Mouse (Mus musculus) heart, postnatal 4 days (tissue): Measurements from ENCODE around the gene Rnf224. TPM values are rescaled to one million over a fixed set of nuclear protein-coding genes. Genes with fewer than 3 reads are reported as not detected.
A peak's percentile ranks its signal among the peaks of the same experiment; 100 is the strongest.

Experiments used
- DNase-seq: peaks from one replicate; pipeline ENCODE4 v3.0.0; 2021
- total RNA-seq, 2 experiments: library from RNA; stranded (reverse); gene quantifications; 2 replicates each; pipeline ENCODE4 v1.2.3; 2021

Gene Rnf224
- total RNA-seq, 2 experiments from 2014 or later = not detected

DNA sequence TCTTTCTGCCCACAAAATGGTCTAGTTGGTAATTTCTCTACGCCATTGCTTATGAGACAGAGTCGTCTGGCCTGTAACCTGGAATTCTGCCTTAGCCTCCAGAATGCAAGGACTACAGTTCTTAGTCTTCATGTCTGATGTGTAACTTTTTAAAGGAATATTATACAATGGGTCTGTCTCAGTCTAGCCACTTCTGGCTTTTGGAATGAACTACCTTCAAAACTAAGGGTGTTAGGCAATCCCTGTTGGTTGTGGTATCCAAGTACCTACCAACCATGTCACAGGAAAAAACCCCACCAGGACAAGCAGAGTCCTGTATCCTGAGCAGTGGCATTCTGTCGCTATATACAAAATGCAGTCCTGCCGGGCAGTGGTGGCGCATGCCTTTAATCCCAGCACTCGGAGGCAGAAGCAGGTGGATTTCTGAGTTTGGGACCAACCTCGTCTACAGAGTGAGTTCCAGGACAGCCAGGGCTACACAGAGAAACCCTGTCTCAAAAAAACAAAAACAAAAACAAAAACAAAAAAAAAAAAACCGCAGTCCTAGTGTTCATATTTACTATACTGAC, 10.7 kb downstream of the Rnf224 start:
- DNase-seq = no peak

DNA sequence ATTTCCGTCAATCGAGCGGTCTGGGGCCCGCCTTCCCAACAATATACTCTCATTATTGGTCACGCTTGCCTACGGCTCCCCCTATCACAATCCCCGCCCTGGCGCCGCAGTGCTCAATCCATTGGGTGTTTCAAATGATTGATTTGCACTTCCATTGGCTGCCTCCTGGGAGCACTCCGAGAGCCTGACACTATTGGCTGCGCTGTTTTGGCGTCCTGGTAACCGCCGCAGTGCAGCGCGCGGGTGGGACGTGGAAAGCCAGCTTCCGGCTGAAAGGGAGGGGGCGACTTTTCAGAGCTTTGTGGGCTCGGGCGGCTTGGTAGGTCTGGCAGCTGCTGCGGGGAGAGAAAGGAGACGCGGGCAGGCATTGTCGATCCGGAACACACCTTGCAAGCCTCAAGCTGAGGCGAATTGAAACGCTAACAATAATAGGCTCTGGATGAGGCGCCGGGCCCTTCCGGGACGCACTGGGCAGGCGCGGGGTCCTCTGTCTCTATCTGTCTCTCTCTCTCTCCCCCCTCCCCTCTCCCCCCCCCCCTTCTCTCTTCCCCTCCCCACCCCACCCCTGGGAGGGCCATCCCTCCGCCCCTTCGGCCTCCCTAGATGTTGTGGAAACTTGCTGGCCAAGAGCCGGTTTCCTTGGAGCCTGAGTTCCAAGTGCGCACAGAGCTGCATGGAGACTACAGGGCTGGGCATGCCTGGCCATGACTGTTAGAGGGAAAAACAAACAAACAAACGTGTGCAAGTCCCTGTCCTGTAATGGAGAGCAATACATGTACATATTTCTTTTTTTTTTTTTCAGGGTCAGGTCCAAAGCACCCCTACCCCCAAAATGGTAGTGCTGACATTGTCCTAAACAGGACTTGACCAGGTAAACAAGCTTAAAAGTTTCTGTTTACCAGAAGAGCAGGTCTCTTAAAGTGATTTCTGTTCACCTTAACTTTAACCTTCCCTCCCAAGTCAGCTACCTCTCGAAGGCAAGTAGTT, 11.5 kb downstream of the Rnf224 start:
- DNase-seq = peak; percentile 98

DNA sequence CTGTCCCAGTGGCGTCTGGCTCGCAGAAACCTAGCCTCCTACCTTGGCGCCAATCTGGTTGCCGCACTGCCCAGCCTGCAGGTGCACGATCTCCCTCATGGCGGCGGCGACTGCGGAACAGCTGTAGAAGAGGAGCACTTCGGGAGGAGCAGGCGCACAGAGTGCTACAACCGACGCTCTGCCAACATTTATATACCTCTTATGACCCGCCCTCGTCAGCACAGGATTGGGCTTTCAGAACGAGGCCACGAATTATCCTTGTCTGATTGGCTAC, 12.2 kb downstream of the Rnf224 start, which contains the start of gene Tubb4b:
TSS of gene Tubb4b (minus strand) at position 211 of the 274 bp plus-strand sequence.
- DNase-seq = no peak

DNA sequence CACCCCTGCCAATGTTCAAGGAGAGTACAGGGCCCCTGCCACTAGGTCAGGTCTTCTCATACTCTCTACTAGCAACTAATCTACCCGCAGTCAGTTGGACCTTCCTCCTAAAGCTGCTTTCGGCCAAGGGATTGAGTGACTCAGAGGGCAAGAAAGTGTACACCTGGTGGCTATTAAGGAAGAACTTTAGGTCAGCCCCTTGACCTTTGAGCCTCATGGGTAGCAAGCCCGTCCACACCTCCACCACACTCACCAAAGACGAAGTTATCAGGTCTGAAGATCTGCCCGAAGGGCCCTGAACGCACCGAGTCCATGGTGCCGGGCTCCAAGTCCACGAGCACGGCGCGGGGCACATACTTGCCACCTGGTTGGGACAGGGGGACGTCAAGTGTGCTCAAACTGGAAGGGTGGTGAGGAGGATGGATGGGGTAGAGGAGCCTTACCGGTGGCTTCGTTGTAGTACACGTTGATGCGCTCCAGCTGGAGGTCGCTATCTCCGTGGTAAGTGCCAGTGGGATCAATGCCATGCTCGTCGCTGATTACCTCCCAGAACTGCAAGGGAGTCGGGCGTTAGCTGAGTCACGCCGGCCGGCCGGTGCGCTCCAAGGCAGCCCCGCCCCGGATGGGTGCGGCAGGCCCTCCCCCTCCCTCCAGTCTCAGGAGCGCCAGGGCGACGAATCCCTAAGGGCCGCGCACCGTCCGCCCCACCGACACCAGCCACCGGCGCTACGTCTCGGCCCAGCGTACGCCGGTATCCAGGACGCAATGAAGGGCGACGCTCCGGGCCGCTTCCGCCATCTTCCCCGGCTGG, 12.7 kb downstream of the Rnf224 start:
- DNase-seq = peak; percentile 88

DNA sequence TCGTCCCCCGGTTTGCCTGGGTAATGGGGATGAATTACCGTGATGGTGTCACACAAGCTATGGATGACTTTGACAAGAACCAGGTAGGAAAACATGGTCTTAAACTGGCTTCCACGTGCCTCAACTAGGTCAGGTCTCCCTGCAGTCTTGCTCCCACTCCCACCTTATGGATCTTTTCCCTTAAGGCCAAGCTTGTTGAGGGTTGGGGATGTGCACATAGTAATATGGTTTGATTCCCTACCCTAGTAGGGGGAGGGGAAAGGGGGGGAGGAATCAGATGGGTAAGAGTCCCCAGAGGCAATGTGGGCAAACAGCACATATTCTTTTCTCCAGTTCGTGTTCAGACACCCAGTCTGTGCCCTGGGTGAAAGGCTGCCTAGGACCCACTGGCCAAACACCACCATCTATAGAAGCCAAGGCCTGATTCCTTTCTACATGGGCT, 15.2 kb downstream of the Rnf224 start:
- no peak for DNase-seq

DNA sequence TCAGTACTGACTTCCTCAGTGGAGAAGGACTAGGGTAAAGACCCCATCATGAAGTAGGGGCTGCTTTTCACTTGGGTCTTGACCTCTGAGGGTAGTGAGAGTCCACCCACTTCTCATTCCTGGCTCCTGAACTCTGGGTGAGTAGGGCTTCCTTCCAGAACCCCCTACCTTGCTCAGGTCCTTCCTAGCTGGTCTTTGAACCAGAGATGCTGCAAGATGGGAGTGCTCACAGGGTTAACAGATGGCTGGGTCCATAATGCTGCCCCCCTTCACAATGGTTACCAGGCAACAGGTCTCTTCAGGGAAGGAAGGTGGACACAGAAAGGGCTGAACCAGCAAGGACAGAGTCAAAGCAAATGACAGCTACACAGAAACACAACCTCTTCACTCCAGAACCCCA, 18.1 kb downstream of the Rnf224 start, which contains the start of gene Fam166a:
TSS of gene Fam166a (plus strand) at position 301 of the 400 bp plus-strand sequence.
- DNase-seq = no peak

DNA sequence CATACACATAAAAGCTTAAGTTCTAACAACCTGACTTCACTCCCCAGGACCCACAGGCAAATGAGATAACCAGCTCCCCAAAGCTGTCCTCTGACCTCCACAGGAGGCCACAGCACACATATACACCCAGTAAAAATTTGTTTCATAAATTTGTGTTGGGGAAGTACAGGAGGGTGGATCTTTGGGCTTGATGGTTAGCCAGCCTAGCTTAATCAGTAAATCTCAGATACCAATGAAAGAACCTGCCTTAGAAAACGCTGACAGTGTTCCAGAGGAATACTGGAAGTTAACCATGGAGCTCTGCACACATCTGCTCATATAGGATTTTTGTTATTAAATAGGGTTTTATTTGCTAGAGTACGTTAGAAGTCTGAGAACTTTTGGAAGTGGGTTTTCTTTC, 18.9 kb downstream of the Rnf224 start:
- DNase-seq = no peak

DNA sequence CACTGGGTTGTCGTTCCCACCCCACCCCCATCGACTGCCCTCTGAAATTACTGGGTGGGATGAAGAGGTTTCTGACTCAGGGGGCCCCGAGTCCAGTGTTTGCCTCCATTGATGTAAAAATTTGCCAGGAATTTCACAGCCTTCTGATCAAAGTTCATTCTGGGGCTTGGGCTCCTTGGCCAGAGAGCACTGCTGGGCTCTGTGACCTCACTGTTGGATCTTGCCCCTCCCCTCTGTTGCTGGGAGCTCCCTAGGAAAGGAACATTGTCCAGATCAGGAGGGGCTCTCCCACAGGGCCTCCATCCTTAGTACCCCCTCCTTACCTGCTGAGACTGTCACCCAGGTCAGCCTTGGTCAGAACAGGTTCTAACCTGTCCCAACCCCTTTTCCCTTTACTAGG, 22.1 kb downstream of the Rnf224 start, which contains the start of gene Stpg3:
TSS of gene Stpg3 (minus strand) at position 194 of the 400 bp plus-strand sequence.
- no peak for DNase-seq

DNA sequence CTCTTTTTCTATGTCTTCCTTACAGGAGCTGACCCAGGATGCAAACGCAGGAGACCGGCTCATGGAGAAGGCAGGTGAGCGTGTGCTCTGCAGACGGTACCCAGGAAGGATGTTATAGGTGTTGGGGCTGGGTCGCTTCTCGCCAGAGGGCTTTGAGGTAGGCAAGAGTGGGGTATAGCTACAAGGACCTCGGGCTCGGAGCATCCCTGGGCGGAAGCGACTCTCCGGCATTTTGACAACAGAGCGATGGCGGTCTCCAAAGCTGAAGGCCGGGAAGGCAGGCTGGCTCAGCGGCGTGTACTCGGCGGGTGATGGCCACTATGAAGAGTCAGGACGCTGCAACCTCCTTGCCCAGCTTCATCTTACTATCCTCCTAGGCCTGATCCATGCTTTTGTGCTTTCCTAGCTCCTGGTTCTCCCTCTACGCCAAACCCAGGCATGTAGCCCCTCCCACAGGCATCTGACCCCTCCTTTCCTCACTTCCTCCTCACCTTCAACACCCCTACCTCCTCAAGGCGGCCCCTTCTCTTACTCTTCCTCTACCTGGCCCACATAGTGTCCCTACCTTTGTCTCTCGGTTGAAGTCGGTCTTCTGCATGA, 23.2 kb downstream of the Rnf224 start:
- DNase-seq = no peak

DNA sequence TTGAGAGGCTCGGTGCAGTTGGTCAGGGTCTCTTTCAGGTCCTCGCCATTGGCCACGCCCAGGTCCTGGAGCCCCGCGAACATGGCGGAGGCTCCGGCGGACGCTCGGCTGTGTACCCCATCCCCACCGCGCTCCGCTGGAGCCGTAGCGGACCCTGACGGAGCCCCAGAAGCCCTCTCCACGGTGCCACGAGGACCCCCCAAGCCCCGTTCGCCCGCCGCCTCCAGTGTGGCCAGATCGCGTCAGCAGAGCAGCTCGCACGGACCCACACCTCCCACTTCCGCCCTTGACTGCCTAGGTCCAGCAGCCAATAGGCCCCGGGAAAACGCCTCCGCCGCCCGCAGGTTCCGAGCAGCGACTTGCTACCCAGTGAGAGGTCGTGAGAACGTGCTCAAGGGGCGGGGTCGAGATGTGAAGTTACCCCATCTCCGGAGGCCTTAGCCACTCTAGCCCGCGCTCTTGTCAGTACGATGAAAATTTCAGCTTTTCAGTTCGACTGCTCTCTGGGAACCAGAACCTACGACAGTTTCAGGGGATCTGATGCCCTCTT, 25.4 kb downstream of the Rnf224 start, which contains the start of gene Nelfb:
TSS of gene Nelfb (minus strand) at position 369 of the 550 bp plus-strand sequence.
- peak; percentile 94 for DNase-seq

DNA sequence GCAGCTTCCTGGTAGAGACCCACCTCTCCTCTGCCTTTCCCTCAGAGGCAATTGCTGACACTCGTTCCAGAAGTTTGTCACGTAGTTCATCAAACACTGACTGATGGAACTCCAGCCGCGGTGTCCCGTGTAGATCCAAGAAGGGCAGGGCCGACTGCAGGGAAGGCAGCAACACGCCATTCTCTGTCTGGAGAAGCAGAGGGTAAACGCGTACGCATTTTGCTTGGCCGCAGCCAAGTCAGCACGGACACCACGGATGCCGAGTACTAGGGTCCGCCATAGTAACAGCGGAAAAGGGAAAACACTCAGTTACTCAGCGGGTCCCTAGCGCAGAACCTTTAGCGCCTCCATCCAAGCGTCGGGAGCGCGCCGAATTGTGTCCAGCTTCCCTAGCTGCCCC, 25.9 kb downstream of the Rnf224 start:
- DNase-seq = no peak

DNA sequence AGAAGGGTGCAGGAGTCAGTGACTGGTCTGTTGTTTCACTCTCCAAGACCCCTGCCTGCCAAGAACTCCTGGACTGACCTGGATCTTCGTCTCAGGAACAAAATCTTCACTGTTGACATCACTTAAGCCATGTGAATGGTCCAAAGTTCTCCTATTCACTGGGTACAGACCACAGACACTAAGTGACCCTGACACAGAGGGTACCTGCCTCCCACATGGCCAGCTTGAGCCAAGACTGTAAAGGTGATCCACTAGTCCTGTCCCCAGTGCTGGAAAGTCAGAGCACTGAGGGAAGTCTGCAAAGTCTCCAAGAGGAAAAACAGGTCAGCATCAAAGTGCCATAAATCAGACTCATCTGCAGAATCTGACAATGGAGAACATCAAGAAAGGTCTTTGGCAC, 29.0 kb downstream of the Rnf224 start:
- no peak for DNase-seq

DNA sequence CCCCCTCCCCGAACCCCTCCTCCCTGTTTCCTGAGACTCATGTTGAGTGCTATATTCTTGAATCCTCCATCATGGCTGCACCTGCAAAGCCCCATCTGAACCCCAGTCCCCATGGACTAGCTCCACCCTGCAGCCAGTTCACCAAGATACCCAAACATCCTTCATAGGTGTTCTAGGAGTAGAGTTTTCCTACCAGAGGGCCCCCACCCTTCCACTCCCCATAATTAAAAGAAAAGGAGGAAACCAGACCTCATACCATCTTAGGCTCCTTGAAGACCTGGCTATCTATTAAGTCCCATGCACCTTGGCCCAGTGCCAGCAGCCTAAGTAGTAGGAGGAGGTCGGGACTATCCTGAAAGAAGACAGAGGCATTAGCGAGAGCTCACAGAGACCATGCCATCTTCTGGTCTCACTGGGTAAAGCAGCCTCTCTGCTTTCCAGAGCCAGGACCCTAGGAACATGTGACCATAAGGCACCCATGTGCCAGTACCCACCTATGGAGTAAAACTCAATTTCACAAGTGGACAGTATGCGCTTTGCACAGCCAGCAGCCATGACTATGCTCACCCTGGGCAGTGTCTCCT, 32.9 kb downstream of the Rnf224 start:
- DNase-seq = peak; percentile 50

DNA sequence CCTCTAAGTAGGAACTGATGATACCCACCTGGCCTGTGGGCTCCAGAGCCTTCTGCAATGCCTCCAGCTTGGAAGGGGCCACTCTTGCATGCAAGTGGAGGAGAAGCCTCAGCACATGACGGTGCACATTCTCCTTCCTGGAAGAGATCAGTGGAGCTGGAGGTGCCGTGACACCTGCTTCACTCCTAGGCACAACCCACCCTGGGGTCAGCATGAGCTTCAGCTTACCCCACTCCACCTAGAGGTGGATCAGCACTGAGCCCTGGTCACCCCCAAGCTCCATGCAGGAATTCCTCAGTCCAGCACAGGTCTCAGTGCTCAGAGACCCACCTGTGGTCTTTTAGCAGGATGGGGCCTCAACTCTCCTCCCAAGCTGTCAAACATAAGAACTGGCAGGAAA, 36.0 kb downstream of the Rnf224 start:
- DNase-seq = no peak

DNA sequence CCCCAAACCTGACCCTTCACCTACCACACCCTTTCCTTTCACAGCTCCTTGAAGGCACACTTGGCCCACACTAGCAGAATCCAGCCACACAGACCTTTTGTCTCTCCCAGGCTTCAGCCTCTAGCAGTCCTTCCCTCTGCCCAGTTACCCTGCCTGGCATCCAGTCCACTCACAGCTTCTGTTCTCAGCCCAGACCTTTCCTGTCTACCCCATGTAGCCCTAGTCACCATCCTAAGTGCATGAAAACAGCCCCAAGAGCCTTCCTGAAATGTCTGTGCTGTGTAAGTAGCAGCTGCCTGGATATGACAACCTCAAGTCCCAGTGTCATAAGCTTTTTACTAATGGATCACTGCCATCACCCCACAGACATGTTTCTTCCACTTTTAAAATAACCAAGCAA, 38.6 kb downstream of the Rnf224 start:
- no peak for DNase-seq

DNA sequence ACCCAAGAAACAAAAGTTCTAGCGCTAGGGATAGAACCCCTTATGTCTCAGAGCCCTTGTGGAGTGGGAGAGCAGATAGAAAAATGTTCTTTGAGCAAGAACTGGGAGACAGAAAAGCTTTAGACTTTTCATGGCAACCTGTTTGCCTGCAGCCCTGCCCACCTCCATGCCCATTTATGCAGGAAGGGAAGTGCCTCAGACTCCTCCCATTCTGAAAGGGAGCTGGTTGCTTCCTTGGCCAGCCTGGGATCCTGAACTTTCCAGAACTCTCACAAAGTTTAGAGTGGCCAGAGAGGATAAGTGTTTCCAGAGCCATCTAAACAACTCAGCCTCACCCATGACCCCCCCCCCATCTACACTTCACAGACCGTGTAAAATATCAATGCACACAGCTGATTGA, 39.4 kb downstream of the Rnf224 start:
- no peak for DNase-seq

DNA sequence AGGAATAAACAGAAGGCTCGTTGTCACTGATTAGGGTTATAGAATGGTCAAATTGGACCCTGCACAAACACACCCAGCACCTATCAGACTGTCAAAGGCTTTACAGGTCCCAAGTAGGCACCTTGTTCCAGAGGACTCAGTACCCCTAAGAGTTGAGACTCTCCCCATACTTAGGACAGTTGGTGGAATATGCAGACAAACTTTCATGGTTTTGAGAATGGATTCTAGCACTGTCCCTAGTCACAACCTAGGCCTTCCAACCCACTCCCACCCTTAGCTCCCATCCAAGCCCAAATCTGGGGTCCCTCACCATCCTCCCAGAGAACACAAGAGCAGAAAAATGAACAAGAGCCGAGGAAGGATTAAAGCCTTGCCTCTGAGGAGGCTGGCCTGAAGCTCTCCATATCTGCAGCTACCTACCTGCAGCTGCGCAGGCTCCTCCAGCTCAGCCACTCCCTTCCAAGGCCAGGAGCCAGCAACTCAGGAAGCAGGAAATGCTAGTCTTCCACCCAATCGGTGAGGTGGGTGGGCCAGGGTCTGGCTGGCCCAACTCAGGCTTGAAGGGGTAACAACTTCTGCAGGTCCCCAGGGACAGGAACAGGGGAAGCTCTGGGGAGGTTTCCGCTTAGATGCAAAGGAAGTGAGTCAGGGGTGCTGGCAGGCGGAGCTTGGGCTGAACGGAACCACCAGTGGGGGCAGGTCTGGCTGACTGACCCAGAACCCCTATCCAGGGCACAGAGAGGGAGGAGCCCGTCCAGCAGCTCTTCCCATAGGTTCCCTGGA, 40.2 kb downstream of the Rnf224 start, which contains the start of gene Tor4a:
TSS of gene Tor4a (minus strand) at position 715 of the 783 bp plus-strand sequence.
- peak; percentile 81 for DNase-seq

DNA sequence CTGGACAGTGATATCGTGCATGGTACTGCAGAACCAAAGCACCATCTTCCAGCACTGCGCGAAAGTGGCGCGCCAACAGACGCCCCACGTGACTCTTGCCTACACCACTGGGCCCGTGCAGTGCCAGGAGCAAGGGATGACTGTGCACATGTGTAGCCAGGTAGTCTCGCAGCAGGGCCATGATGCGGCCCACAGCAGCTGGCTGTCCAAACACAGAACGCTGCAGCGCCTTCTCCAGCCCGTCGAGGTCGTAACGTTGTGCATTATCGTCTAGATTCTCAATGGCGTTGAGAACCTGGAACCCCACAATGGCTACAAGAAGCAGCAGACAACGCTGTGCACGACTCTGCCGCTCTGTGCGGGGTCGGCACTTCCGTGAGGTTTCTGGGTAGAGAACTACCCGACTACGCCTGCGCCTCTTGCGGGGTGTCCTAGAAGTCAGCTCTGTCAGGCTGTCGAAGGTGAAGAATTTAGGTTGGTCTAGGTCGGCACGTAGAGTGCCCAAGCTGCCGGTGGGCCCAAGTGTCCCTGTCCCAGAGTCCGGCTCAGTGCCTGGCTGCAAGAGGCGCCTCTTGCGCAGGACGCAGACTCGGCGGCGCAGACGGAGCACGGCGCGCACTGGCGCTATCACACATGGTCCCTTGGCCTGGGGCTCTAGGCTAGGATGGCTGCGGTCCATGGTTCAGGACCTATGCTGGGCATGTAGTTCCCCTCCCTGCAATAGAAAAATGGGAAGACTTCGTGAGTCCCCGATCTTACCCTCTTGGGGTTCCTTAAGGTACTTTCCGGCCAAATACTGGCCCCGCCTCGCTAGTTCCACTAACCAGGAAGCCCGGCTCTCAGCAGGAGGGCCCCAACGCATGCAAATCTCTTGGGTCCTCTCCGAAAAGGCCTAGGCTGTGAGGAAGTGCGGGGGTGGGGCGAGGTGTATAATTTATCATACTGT, 41.1 kb downstream of the Rnf224 start:
- peak; percentile 60 for DNase-seq

DNA sequence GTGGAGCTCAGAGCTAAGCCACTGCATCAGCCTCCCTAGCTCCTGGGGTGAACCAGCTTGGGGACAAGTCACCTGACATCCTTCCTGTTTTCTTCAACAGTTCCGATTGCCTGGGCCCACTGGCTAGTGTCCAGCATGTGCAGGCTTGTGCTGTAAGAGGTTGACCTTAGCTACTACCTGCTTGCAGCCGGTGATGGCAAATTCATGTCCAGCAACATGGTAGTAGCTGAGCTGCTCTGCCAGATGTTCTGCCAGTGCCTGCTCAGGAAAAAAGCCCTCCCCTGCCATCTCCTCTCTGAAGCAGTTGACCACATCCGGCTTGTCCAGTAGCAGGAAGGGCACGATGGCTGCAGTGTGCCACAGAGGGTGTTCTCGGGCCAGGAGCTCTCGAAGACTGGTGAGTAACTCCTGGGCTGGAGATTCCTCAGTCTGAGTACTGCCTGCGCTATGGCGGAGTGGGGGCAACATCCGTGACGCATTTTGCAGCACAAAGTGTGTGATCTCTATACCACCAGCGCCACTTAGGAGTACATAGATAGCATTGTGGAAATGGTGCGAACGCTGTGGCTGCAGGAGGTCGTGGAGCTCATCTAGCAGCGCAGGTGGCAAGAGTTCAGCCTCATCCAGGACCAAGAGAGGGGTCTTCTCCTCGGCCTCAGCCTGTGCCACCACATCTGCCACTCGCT, 42.0 kb downstream of the Rnf224 start:
- DNase-seq = no peak
